Mouse (Mus musculus): Measurements from ENCODE around the gene A230050P20Rik.

DNA sequence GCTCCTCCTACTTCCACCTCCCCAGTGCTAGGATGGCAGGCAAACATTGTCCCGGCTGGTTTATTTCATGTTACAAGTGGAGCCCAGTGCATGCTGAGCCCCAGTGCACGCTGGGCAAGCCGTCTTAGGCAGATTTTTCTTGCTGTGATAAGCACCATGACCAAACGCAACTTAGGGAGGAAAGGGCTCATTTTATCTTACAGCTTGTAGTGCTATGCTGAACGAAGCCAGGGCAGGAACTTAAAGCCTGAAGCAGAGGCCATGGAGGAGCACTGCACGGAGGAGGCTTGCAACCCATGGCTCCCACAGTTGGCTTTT lies 33.7 kb downstream of the A230050P20Rik start:
- TF ChIP-seq USF1 (IDR thresholded peaks at IDR 0.05; ENCODE audit: low read depth, low read length) (no peak), GABPA (IDR thresholded peaks at IDR 0.05; ENCODE audit: low read depth, low read length) (no peak)
